Mouse (Mus musculus): Measurements from ENCODE around the gene St8sia2.

DNA sequence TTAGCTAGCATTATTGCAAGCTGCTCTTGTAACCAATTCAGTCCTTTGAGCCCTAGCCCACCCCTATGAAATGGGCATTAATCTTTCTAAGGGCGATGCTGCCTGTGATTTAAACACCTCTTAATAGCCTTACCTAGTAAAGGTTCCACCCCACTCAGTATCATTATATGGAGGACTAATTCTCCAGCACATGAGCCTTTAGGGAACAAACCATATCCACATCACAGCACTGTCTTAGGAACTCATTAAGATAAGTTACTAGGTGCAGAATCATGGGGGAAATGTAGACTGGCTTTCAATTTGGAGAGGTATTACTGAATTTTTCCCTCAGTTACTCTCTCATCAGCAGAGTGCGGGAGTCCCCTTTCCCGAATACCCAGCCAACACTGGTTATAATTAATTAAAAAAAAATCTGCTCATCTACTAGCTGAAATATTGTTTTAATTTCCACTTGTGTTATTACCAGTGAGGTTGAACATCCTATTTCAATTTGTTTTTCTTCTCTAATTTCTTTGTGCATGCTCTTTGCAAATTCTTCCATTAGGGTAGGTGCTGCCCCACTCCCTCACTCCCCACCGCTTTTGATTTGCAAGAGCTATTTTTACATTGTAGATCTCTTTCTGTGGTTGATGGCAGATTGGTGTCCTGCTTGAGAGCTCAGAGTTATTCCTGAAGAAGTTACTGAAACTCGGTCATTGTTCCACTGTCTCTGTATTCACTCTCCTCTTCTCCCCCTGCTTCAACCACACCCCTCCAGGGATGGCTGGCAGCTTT is 103.9 kb downstream of the St8sia2 start:
- TF ChIP-seq CEBPB (IDR thresholded peaks at IDR 0.05; ENCODE audit: insufficient read depth, poor library complexity, severe bottlenecking) (no peak), MAX (IDR thresholded peaks at IDR 0.05; ENCODE audit: low read depth) (no peak), POLR2A (IDR thresholded peaks at IDR 0.05; ENCODE audit: insufficient read length, low read depth) (no peak)
